Mouse (Mus musculus) layer of hippocampus, adult 18-20 months (tissue): ENCODE data around the gene Tnrc6c. TPM values are rescaled to one million over a fixed set of nuclear protein-coding genes. Genes with fewer than 3 reads are reported as not detected.

Source experiments
- DNase-seq, 2 experiments: peaks; one replicate each; pipeline ENCODE4 v3.0.0; 2022; ENCODE audit warnings: low spot score in 2 of 2
- total RNA-seq, 2 experiments: library from RNA; stranded (reverse); gene quantifications; 2 replicates each; pipeline ENCODE4 v1.2.3; 2021

The Tnrc6c gene
- total RNA-seq, 2 experiments from 2014 or later: 66.1 to 67.7 TPM

GRCm38 (mm10) chr11:117633310-117633709 is 20.8 kb upstream of the Tnrc6c start:
- DNase-seq: no peak

GRCm38 (mm10) chr11:117638386-117638785 is 15.7 kb upstream of the Tnrc6c start:
- no peak for DNase-seq

- no peak for DNase-seq
Observed at GRCm38 (mm10) chr11:117638809-117639208, 15.3 kb upstream of the Tnrc6c start.

DNA sequence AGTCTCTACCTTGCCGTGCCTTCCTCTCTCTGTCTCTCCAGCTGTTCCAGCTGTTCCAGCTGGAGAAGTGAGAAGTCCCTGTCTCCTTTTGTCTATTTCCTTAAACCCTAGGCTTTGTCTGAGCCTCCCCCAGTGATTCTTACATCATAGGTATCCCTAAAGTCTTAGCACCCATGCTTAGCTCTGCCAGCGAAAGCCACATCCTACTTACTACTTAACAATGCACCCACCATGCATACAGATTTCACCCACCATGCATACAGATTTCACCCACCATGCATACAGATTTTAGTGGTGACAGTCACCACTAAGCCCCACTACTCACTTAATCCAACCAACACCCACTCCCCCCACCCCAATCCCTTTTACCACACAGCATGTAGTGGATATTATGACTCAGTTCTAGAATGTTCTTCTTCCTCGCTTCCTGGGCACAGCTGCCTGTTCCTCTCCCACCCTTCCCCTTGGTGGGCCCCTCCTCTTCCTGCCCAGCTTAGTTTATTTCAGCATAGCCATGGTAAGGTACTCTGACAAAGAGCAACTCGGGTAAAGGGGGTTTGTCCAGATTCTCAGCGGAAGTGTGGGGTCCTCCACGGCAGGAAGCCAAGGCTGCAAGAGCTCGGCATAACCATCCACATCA is 14.6 kb upstream of the Tnrc6c start:
- no peak for DNase-seq

DNA sequence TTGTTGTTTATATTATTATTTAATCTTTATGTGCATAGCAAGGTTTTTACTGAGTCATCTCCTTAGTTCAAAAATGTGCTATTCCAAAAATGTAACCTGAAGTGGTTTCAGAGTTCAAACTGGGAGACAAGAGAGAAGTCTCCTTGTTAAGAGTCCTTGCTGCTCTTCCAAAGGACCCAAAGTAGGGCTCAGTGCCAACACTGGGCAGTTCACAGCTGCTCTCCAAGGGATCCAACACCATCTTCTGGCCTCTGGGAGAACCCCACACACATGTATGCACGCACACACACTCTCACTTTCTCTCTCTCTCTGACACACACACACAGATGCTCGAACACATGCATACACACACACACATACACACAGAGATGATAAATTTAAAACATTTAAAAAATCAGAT is 11.9 kb upstream of the Tnrc6c start:
- DNase-seq: no peak

GRCm38 (mm10) chr11:117643240-117643639 is 10.8 kb upstream of the Tnrc6c start:
- DNase-seq: no peak

- DNase-seq: no peak
Observed at GRCm38 (mm10) chr11:117646786-117647185, 7.3 kb upstream of the Tnrc6c start.

GRCm38 (mm10) chr11:117648005-117648404 is 6.1 kb upstream of the Tnrc6c start:
- DNase-seq: peak in 1 of 2 experiments; percentile 38

- DNase-seq: no peak
Observed at GRCm38 (mm10) chr11:117650721-117651644, 3.1 kb upstream of the Tnrc6c start.

- no peak for DNase-seq
Observed at GRCm38 (mm10) chr11:117652907-117653306, 1.2 kb upstream of the Tnrc6c start.

- peak; percentile 100 for DNase-seq
Observed at GRCm38 (mm10) chr11:117654380-117654924, 363 bp downstream of the Tnrc6c start.

- DNase-seq: peak in 1 of 2 experiments; percentile 34
Observed at GRCm38 (mm10) chr11:117654934-117655291, 824 bp downstream of the Tnrc6c start.

DNA sequence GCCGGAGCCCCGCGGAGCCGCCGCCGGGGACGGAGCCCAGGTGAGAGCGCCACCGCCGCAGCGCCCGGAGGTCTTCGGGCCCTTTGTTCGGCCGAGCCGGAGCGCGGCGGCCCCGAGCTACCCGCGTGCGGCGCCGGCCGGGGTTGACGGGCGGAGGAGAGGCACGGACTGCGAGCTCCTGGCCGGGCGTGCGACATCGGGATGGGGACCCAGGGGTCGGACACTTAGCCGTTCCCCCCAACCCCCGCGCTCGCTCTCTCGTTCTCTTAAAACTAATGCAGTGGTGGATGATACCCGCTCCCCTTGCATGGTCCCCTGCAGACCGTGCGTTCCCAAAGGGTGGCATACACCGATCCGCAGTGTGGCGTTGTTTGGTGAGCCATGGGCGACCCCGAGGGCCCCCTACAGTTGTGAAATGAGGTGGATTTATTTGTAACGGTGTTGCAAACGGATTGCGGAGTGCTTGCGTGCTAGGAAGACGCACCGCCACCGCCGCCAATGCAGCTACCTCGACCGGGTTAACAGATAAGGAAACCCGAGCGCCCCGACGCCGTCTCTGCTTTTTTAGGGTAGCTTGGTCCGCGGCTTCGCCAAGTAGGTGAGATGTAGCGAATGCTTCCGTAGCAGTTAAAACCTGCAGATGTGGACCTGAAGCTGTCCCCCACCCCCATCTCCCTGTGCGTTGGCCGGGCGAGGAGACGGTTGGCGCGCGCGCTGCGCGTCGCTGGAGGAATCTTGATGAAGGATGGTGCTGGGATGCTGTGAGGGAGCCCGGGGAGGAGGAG is 1.4 kb downstream of the Tnrc6c start:
- DNase-seq: peak; percentile 75 to 77

DNA sequence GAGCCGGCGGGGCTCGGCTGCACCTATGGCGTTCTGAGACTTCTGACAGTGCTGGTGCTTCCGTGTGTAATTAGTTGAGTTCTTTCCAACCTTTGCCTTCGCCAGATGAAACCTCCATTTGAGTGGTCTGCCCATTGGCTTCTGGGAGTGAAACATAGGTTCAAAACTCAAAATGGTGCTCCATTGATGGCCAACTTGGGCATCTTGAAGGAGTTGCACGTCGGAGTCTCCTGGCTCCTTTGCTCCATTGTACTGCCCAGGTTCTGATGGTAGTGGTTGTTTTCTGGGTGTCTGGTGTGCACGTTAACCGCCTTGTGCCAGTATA is 1.9 kb downstream of the Tnrc6c start:
- no peak for DNase-seq

DNA sequence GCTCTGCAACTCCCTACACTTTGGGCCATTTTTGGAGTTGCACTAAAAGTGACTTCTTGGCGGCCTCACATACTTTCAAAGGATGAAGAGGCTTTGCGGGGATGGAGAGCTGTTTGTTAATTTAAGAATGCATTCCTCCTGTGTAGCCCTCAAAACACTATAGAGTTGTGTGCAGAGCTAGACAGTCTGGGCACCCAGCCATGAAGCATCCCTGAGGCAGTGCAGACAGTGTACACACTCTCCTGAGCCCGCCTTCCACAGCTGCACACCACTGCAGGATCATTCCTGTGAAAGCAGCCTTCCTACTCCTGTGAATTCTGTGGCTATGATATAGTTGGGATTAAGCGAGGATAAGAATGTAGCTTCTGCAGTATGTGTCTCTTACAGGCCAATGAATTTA is 4.9 kb downstream of the Tnrc6c start:
- DNase-seq: no peak

DNA sequence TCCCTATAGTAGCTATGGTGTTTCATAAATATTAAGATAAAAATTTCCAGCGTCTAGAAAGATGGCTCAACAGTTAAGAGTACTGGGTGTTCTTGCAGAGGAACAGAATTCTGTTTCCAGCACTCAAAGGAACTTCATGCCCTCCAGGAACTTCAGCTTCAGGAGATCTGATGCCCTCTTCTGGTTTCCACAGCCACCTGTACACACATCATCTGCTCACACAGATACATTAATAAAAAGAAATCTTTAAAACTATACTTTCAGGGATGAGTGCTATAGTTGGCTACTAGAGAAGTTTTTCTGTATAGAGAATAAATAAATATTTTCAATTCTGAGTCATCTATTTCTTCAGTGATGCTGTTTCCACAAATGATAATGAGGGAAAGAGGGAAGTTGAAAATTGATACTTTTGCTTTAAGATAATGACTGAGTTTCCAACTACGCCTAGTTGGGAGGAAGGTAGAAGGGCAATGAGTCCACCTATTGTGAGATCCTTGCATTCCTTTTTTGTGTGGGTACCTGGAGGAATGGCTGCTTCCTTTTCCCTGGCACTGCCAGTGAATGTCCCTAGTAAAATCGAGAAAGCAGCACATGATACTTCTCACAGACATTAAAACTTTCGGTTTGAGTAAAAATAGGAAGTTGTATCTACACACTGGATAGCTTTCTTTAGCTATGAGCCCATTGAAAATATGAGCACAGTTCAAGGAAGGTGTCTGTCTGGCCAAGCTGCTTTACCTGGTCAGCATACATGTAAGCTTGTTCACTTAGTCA is 9.1 kb downstream of the Tnrc6c start:
- DNase-seq: no peak

- DNase-seq: no peak
Observed at GRCm38 (mm10) chr11:117663810-117664139, 9.7 kb downstream of the Tnrc6c start.

GRCm38 (mm10) chr11:117665189-117665588 is 11.1 kb downstream of the Tnrc6c start:
- no peak for DNase-seq

DNA sequence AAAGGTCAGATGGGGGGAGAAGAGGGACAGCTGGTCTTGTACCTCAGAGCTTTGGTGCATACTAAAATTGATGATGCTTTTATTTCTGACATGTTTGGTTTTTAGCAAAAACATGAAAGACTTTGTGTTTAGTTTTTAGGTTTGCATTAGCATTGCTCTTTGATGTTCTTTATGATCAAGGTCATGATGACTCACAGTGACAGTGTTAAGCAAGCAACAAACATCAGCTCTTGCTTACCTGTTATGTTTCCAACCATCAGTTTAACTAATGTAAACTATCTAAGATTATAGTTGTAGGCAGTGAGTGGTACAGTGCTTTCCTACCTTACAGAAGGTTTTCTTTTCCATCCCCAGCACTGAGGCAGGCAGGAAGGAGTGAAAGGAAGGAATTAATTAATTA is 12.5 kb downstream of the Tnrc6c start:
- DNase-seq: no peak

DNA sequence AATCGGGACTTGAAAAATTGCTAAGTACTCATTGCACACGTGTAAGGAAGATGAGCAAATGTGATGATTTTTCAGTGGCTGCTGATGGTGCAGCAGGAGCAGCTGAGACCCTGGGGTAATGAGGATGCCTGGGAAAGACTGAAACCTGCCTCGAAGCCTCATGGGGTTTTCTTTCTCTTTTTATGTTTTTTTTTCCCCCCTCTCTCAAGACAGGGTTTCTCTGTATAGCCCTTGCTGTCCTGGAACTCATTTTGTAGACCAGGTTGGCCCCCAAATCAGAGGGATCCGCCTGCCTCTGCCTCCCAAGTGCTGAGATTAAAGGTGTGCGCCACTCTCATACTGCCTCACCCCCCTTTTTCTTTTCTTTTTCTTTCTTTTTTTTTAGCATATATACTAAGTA is 13.1 kb downstream of the Tnrc6c start:
- no peak for DNase-seq

GRCm38 (mm10) chr11:117667825-117668224 is 13.7 kb downstream of the Tnrc6c start:
- DNase-seq: no peak
